Mouse (Mus musculus): ENCODE measurements around the gene Smyd5. TPM values are rescaled to one million over a fixed set of nuclear protein-coding genes. Genes with fewer than 3 reads are reported as not detected.

The Smyd5 gene
- polyA plus RNA-seq, 1 experiment from 2014 or later, result 59.1 TPM

Other genes with a start within 250 kb of the Smyd5 start
- 0.35 and 0.47 TPM in 2 replicates for gene Emx1, start 244.6 kb upstream of the Smyd5 start, polyA plus RNA-seq (2015; fragmentation: Nextera tagmentation; extraction: Ambion mirVana)
- gene Sfxn5, start 98.6 kb upstream of the Smyd5 start, polyA plus RNA-seq (2015; fragmentation: Nextera tagmentation; extraction: Ambion mirVana), result 7.0 and 8.2 TPM in 2 replicates
- 13.6 and 14.7 TPM in 2 replicates for gene Rab11fip5, start 57.4 kb upstream of the Smyd5 start, polyA plus RNA-seq (2015; fragmentation: Nextera tagmentation; extraction: Ambion mirVana)
- gene Noto, start 8.1 kb upstream of the Smyd5 start, polyA plus RNA-seq (2015; fragmentation: Nextera tagmentation; extraction: Ambion mirVana), result not detected in 2 replicates
- gene Cct7, start 19.5 kb downstream of the Smyd5 start, polyA plus RNA-seq (2015; fragmentation: Nextera tagmentation; extraction: Ambion mirVana), result 452 and 471 TPM in 2 replicates
- 31.7 and 34.9 TPM in 2 replicates for gene Pradc1, start 20.0 kb downstream of the Smyd5 start, polyA plus RNA-seq (2015; fragmentation: Nextera tagmentation; extraction: Ambion mirVana)
- 0.36 and 0.42 TPM in 2 replicates for gene Fbxo41, start 71.0 kb downstream of the Smyd5 start, polyA plus RNA-seq (2015; fragmentation: Nextera tagmentation; extraction: Ambion mirVana)
- gene Egr4, start 81.6 kb downstream of the Smyd5 start, polyA plus RNA-seq (2015; fragmentation: Nextera tagmentation; extraction: Ambion mirVana), result not detected in 2 replicates
- 5.7 and 7.6 TPM in 2 replicates for gene Alms1, start 155.5 kb downstream of the Smyd5 start, polyA plus RNA-seq (2015; fragmentation: Nextera tagmentation; extraction: Ambion mirVana)

All from embryonic facial prominence, embryonic 13.5 days (tissue).